Mouse (Mus musculus) heart, adult 2 months (tissue): Measurements from ENCODE around the gene Rnf24. TPM values are rescaled to one million over a fixed set of nuclear protein-coding genes. Genes with fewer than 3 reads are reported as not detected.
A peak's percentile ranks its signal among the peaks of the same experiment; 100 is the strongest.

ENCODE experiments used
- DNase-seq, 2 experiments: peaks; one replicate each; pipeline ENCODE4 v3.0.0; 2021
- H3K27ac ChIP-seq: fragments of 200-600 bp; 2 replicates; pipeline ENCODE4 v1.8.1; 2022
- H3K27me3 ChIP-seq: fragments of 200-500 bp; 2 replicates; pipeline ENCODE4 v1.6.1; 2012; ENCODE audit warnings: mild to moderate bottlenecking, low read length, inconsistent platforms, mixed read lengths; ENCODE audit not compliant: control insufficient read depth, insufficient read depth
- H3K36me3 ChIP-seq: fragments of 200-500 bp; 2 replicates; pipeline ENCODE4 v1.6.1; 2012; ENCODE audit warnings: low read length, inconsistent platforms; ENCODE audit not compliant: control insufficient read depth, insufficient read depth
- H3K4me1 ChIP-seq: fragments of 200-500 bp; 2 replicates; pipeline ENCODE4 v1.6.1; 2011; ENCODE audit warnings: low read length; ENCODE audit not compliant: control insufficient read depth, insufficient read depth
- H3K4me3 ChIP-seq: fragments of 200-600 bp; 2 replicates; pipeline ENCODE4 v1.8.1; 2022
- H3K79me2 ChIP-seq: fragments of 200-500 bp; replicated peaks from 2 replicates; pipeline ENCODE4 v1.6.1; 2012; ENCODE audit warnings: mild to moderate bottlenecking, inconsistent platforms, low read length, moderate library complexity, mixed read lengths; ENCODE audit not compliant: control insufficient read depth, insufficient read depth
- H3K9ac ChIP-seq: fragments of 200-500 bp; 2 replicates; pipeline ENCODE4 v1.6.1; 2012; ENCODE audit warnings: low read depth, mild to moderate bottlenecking, control low read depth, inconsistent platforms, low read length, mixed read lengths
- CTCF ChIP-seq: fragments of 200-600 bp; IDR thresholded peaks from 2 replicates; pipeline ENCODE4 v1.8.1; 2022; ENCODE audit warnings: antibody characterized with exemption, mild to moderate bottlenecking, moderate library complexity
- EP300 ChIP-seq: fragments of 200-500 bp; IDR thresholded peaks from 2 replicates; pipeline ENCODE4 v1.6.1; 2011; ENCODE audit warnings: low read depth, low read length, control low read depth; ENCODE audit not compliant: insufficient read depth
- POLR2A ChIP-seq: fragments of 200-500 bp; IDR thresholded peaks from 2 replicates; pipeline ENCODE4 v1.6.1; 2011; ENCODE audit warnings: mild to moderate bottlenecking, low read depth, low read length, control low read depth; ENCODE audit not compliant: insufficient read depth
- WGBS: fragments of 180-500 bp; shearing (Covaris S2); methylation state at CpG from one replicate; pipeline ENCODE4 v1.1.7; 2018; 5-methylcytosine and 5-hydroxymethylcytosine counted together
- intact Hi-C: fragments of 180-260 bp; cut with DNase I; formaldehyde crosslinking; loops from one replicate; pipeline ENCODE4 v1.15.1; 2025
- polyA plus RNA-seq: library from polyadenylated mRNA; depleted of rRNA; stranded (reverse); fragments of >200 nt; gene quantifications from 2 replicates; pipeline ENCODE4 v1.2.3, GENCODE M21; 2012
- total RNA-seq, 2 experiments: library from RNA; stranded (reverse); gene quantifications; 2 replicates each; pipeline ENCODE4 v1.2.3; 2021

Rnf24 gene
- total and polyA plus RNA-seq, 3 experiments = 2.7 to 3.9 (median 2.9) TPM

DNA sequence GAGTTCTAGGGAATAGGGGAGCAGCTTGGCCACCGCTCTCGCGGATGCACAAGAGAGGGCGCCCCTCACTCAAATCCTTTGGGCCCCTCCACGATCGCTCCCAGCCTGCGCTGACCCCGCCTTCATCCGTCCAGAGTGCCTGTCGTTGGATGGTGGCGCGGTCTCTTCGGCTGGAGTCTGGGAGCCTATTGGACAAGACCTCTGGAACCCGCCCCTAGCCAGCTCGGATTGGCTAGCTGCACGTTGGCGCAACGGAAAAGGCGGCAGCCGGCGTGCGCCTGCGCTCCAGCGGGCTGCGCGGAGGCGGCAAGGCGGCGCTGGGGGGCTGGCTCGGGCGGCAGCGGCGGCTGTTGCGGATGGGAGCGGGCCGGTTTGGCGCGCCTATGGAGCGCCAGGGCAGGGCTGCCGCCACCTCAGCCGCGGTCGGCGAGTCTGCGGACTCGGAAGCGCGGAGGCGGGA lies 90.4 kb downstream of the Rnf24 start, which contains the start of gene Pank2:
Pank2 (plus strand) TSS at position 283 of the 460 bp plus-strand sequence.
- no peak for TF ChIP-seq EP300
- TF ChIP-seq POLR2A = peak; percentile 94
- TF ChIP-seq CTCF = peak; percentile 16; the same call in 1 of the 2 replicates
- peak within 1 kb of the TSS; percentile 89 for H3K9ac ChIP-seq
- peak; percentile 98 to 99 for DNase-seq
- no peaks in the 10 kb centered on the region for H3K27me3 ChIP-seq
- peaks cover 5% of the 10 kb centered on the region for H3K4me1 ChIP-seq
- intact Hi-C loops = loop anchor here (5.0 kb wide), 1 partner anchor 140 kb away; no protein-coding TSS in a partner anchor
- peaks cover 3% of the 10 kb centered on the region for H3K79me2 ChIP-seq
- peak within 1 kb of the TSS; percentile 96 for H3K27ac ChIP-seq
- H3K4me3 ChIP-seq = peak within 1 kb of the TSS; percentile 74
- under 1% methylated on average over 49 of the region's 49 CpGs for WGBS
- peaks cover 4% of the 10 kb centered on the region for H3K36me3 ChIP-seq

GRCm38 (mm10) chr2:131261481-131262212 lies 91.0 kb downstream of the Rnf24 start:
- H3K9ac ChIP-seq = peak overlapping the region; percentile 68
- WGBS = 9% methylated on average over 10 of the region's 10 CpGs
- peaks cover 4% of the 10 kb centered on the region for H3K36me3 ChIP-seq
- H3K79me2 ChIP-seq = peaks cover 3% of the 10 kb centered on the region
- no peak for DNase-seq
- intact Hi-C loops = loop anchor here (5.0 kb wide), 1 partner anchor 141 kb away; no protein-coding TSS in a partner anchor
- peaks cover 5% of the 10 kb centered on the region for H3K4me1 ChIP-seq
- H3K27ac ChIP-seq = peak overlapping the region; percentile 96
- peak overlapping the region; percentile 74 for H3K4me3 ChIP-seq
- H3K27me3 ChIP-seq = no peaks in the 10 kb centered on the region
- TF ChIP-seq CTCF (no peak), POLR2A (no peak), EP300 (no peak; the same call in 1 of the 2 replicates)

DNA sequence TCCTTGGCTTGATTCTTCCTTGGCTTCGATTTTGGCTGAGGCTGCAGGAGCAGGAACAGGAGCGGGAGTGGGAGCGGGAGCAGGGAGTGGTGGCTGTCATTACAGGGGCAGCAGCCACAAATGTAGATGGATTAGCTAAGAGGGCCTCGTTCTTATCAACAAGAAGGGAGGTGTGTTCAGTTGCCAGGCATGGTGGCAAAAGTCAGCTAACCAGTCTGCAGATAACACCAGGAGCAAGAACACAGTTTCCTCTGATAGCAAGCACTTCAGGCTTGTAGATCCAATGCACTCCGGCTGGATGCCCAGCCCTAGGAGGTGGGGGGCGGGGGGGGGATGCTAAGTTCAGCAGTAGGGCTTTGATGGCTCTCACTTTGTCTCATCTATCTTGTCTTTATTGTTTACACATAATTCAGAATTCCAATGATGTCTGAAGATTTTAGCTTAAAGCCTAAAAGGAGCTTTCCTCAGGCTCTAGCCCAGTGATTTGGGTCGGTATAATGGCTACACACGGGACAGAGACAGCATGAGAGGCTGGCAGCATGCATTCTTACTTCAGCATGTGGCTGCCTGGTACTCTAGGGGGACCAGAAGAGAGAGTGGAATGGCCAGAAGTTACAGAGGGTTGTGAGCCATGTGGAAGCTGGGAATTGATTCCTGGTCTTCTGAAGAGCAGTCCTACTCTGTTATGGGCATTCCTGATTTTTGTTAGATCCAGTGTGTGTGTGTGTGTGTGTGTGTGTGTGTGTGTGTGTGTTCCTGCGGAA lies 92.0 kb downstream of the Rnf24 start:
- Histone ChIP-seq H3K79me2 (peaks cover 3% of the 10 kb centered on the region), H3K36me3 (peaks cover 4% of the 10 kb centered on the region), H3K27me3 (no peaks in the 10 kb centered on the region), H3K9ac (no peak overlapping the region), H3K4me1 (peaks cover 5% of the 10 kb centered on the region), H3K27ac (no peak overlapping the region), H3K4me3 (no peak overlapping the region)
- WGBS = 47% methylated on average over 9 of the region's 9 CpGs
- intact Hi-C loops = loop anchor here (5.0 kb wide), 1 partner anchor 142 kb away; no protein-coding TSS in a partner anchor
- TF ChIP-seq CTCF (no peak), POLR2A (no peak), EP300 (no peak)
- no peak for DNase-seq

- TF ChIP-seq EP300 (no peak), CTCF (no peak), POLR2A (no peak)
- 0 out of 2 replicates have a peak, but pooled peaks cover 1% of the 10 kb centered on the region for H3K79me2 ChIP-seq
- no peak overlapping the region for H3K9ac ChIP-seq
- 80% methylated on average over 8 of the region's 8 CpGs for WGBS
- intact Hi-C loops = no loop called here
- no peak overlapping the region for H3K27ac ChIP-seq
- H3K36me3 ChIP-seq = peaks cover 1% of the 10 kb centered on the region; the same call in 1 of the 2 replicates
- peaks cover 4% of the 10 kb centered on the region for H3K4me1 ChIP-seq
- H3K27me3 ChIP-seq = no peaks in the 10 kb centered on the region
- no peak for DNase-seq
- no peak overlapping the region for H3K4me3 ChIP-seq
These were observed 94.0 kb downstream of the Rnf24 start for GRCm38 (mm10) chr2:131258693-131259092.

DNA sequence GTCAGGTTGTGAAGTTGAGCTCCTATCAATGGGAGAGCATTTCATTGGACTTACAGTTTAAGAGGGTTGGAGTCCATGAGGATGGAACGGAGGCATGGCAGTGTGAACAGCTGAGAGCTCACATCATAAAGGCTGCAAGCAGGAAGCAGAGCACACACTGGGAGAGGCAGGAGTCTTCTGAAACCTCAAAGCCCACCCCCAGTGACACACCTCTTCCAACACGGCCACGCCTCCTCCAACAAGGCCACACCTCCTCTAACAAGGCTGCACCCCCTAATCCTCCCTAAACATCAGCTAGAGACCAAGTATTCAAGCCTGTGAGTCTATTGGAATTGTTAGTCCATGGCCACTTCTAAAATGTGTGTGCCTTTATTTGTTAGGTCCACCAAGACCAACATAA lies 97.0 kb downstream of the Rnf24 start:
- 80% methylated on average over 3 of the region's 3 CpGs for WGBS
- H3K79me2 ChIP-seq = no peaks in the 10 kb centered on the region
- no peak overlapping the region for H3K4me3 ChIP-seq
- intact Hi-C loops = no loop called here
- H3K27me3 ChIP-seq = no peaks in the 10 kb centered on the region
- TF ChIP-seq EP300 (no peak), CTCF (no peak), POLR2A (no peak)
- H3K36me3 ChIP-seq = 0 out of 2 replicates have a peak, but pooled peaks cover 4% of the 10 kb centered on the region
- peaks cover 5% of the 10 kb centered on the region for H3K4me1 ChIP-seq
- no peak overlapping the region for H3K27ac ChIP-seq
- H3K9ac ChIP-seq = no peak overlapping the region
- DNase-seq = no peak
